Mouse (Mus musculus) lung, postnatal 0 days (tissue): ENCODE data around the gene Ermp1. TPM values are rescaled to one million over a fixed set of nuclear protein-coding genes. Genes with fewer than 3 reads are reported as not detected.

Experiments used
- ATAC-seq: fragments of 200-750 bp; cut with Nextera tagmentation; 2 replicates; pipeline ENCODE4 v1.8.0; 2017; ENCODE audit warnings: moderate library complexity
- DNase-seq: peaks from one replicate; pipeline ENCODE4 v3.0.0-alpha.2; 2016; ENCODE audit warnings: low spot score
- H3K27ac ChIP-seq: fragments of 300-500 bp; sonication (generic); 2 replicates; pipeline ENCODE4 v1.5.1; 2014; ENCODE audit warnings: antibody characterized with exemption, mild to moderate bottlenecking, low read length, mixed read lengths
- H3K27me3 ChIP-seq: fragments of 300-500 bp; sonication (generic); replicated peaks from 2 replicates; pipeline ENCODE4 v1.6.1; 2014; ENCODE audit warnings: low read length, mixed read lengths; ENCODE audit not compliant: insufficient read depth
- H3K36me3 ChIP-seq: fragments of 300-500 bp; sonication (generic); 2 replicates; pipeline ENCODE4 v1.6.1; 2014; ENCODE audit warnings: low read length, mixed read lengths; ENCODE audit not compliant: insufficient read depth
- H3K4me1 ChIP-seq: fragments of 300-500 bp; sonication (generic); 2 replicates; pipeline ENCODE4 v1.6.1; 2014; ENCODE audit warnings: antibody characterized with exemption, low read depth, low read length, mixed read lengths; ENCODE audit not compliant: insufficient read depth
- H3K4me2 ChIP-seq: fragments of 300-500 bp; sonication (generic); replicated peaks from 2 replicates; pipeline ENCODE4 v1.6.1; 2014; ENCODE audit warnings: low read depth, mild to moderate bottlenecking, low read length, moderate library complexity, mixed read lengths
- H3K4me3 ChIP-seq: fragments of 300-500 bp; sonication (generic); 2 replicates; pipeline ENCODE4 v1.5.1; 2014; ENCODE audit warnings: low read depth, low read length
- H3K9ac ChIP-seq: fragments of 300-500 bp; sonication (generic); replicated peaks from 2 replicates; pipeline ENCODE4 v1.6.1; 2014; ENCODE audit warnings: low read depth, mild to moderate bottlenecking
- H3K9me3 ChIP-seq: fragments of 300-500 bp; sonication (generic); 2 replicates; pipeline ENCODE4 v1.6.1; 2016; ENCODE audit warnings: low read length, mixed read lengths
- CTCF ChIP-seq: IDR thresholded peaks from 2 replicates; pipeline ENCODE4 v1.5.1; 2016; ENCODE audit warnings: antibody characterized with exemption, mild to moderate bottlenecking
- EP300 ChIP-seq: IDR thresholded peaks from 2 replicates; pipeline ENCODE4 v1.6.1; 2016; ENCODE audit warnings: antibody characterized with exemption, mild to moderate bottlenecking, control low read depth
- WGBS: fragments of 180-500 bp; shearing (Covaris S2); extraction: QIAGEN DNeasy Blood & Tissue Kit; methylation state at CpG from one replicate; pipeline ENCODE4 v1.1.7; 2014; 5-methylcytosine and 5-hydroxymethylcytosine counted together
- polyA plus RNA-seq: library from polyadenylated mRNA; unstranded; fragments of >200 nt; fragmentation: Nextera tagmentation; extraction: Ambion mirVana; gene quantifications from 2 replicates; pipeline ENCODE4 v1.2.1, GENCODE M21; 2015

Gene Ermp1
- polyA plus RNA-seq, 1 experiment from 2014 or later = 3.2 TPM

DNA sequence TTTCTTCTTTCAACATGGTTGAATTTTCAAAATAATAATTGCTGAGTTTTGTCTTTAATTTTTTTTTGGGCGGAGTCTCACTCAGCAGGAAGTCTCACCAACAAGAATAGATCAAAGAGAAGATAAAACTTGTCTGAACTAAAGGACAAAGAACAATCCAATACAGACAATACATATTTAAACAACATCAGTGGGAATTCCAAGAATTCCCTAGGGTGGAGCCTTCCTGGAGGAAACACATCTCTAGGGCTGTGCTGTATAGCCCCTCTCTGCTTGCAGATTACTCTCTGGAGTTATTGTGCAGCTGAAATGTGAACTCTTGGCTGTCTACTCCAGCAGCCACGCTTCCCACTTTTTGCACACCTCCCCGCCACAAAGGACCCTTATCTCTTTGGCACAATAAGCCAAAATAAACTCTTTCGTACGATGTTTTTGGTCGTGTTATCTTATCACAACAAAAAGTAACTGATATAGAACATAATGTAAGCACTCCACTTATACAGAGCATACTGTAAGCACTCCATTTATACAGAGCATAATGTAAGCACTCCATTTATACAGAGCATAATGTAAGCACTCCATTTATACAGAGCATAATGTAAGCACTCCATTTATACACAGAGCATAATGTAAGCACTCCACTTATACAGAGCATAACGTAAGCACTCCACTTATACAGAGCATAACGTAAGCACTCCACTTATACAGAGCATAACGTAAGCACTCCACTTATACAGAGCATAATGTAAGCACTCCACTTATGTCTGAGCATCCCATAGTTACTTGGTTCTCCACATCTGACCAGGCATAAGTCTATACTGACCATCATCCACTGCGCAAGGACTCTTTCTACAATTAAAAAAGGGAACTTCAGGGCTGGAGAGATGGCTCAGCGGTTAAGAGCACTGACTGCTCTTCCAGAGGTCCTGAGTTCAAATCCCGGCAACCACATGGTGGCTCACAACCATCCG is 32.3 kb upstream of the Ermp1 start:
- Histone ChIP-seq H3K36me3 (no peaks in the 10 kb centered on the region), H3K4me1 (no peaks in the 10 kb centered on the region), H3K9me3 (0 out of 2 replicates have a peak, but pooled peaks cover 4% of the 10 kb centered on the region), H3K27me3 (0 out of 2 replicates have a peak, but pooled peaks cover 10% of the 10 kb centered on the region), H3K4me3 (no peak overlapping the region), H3K9ac (no peak overlapping the region), H3K27ac (no peak overlapping the region), H3K4me2 (no peak overlapping the region)
- TF ChIP-seq CTCF = no peak
- peak; percentile 82 for TF ChIP-seq EP300
- 37% methylated on average over 13 of the region's 13 CpGs for WGBS
- ATAC-seq = peak; percentile 64
- DNase-seq = peak; percentile 69

DNA sequence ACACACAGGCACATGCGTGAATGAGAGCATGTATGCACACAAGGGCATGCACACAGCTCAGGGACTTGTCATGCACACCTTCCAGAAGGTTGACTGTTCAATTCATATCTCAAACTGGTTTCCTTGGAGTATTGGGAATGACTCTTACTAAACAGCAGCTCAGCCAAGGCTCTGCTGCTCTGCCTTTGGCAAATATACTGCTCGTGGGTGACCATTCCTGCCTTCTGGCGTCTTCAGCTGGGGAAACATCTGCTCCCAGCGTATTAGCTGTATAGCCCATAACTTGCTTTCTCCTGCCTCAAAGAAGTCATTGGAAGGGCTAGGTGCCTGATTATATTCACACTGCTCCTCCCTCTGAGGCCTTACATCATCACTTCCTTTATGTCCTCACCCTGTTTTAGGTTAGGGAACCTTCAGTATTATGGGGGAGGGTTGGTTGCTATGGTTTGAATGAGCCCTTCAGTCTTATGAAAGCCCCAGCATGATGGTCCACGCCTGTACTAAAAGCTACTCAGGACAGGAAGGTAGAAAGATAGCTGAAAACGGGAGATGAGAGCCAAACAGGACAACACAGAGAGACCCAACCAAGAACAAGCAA is 30.1 kb upstream of the Ermp1 start:
- Histone ChIP-seq H3K4me2 (no peak overlapping the region), H3K9me3 (no peaks in the 10 kb centered on the region), H3K36me3 (no peaks in the 10 kb centered on the region), H3K27me3 (0 out of 2 replicates have a peak, but pooled peaks cover under 1% of the 10 kb centered on the region), H3K9ac (no peak overlapping the region), H3K4me1 (no peaks in the 10 kb centered on the region), H3K27ac (no peak overlapping the region), H3K4me3 (no peak overlapping the region)
- TF ChIP-seq EP300 = no peak
- TF ChIP-seq CTCF = no peak
- DNase-seq = peak; percentile 18
- 76% methylated on average over 6 of the region's 6 CpGs for WGBS
- ATAC-seq = no peak

DNA sequence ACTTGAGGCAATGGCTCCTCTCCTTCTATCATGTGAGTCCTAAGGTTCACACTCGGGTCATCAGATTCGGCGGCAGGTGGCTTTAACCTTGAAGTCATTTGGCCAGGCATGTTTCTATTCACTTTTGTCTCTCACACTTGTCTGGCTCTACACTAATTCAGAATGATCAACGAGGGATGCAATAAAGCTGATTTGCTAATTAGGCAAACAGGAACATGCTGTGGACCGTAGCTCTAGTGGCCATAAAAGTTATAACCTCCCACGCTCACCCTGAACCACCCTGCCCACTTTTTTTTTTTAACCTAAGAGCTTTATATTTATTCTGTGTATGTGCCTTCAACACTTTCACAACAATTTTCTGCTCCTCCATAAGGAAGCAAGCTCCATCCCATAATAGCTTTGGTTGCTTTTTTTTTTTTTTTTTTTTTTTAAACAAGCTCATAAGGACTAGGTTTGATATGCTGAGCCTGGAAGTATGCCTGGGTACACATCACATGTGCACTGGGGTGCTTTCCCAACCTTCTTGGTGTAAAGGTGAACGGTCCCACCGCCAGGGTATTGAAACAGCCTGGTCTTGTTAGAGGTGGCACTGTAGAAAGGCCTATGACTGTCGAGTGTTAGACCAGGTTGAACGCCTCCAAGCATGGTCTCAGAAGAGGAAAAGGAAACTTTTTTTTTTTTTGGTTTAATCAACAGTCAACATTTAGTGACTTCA is 28.4 kb upstream of the Ermp1 start:
- DNase-seq = no peak
- Histone ChIP-seq H3K9me3 (no peaks in the 10 kb centered on the region), H3K27ac (no peak overlapping the region), H3K4me3 (no peak overlapping the region), H3K9ac (no peak overlapping the region), H3K4me1 (no peaks in the 10 kb centered on the region), H3K36me3 (no peaks in the 10 kb centered on the region), H3K27me3 (0 out of 2 replicates have a peak, but pooled peaks cover 6% of the 10 kb centered on the region), H3K4me2 (no peak overlapping the region)
- no peak for ATAC-seq
- no peak for TF ChIP-seq EP300
- 82% methylated on average over 10 of the region's 10 CpGs for WGBS

DNA sequence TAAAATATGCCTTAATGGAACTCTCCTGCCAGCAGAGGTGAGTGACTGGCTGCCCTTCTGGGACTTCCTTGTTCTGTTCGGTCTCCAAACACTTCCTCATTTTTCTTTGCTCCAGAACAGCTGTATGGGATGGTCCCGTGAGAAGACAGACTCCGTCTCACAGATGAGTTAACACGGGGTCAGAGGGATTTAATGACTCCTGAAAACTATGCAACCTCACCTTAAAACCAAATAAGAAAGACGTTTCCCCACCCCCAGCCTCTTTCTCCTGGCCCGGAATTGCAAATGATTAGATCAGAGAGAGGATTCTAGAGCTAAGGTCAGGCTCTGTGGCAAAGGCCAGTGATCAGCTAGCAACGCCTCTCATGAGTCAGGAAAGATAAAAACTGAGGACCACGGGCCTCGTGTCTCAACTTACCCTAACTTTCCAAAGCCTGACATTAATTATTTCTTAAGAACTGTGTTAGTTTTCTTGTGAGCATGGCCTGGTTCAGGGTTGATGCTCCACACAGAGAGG is 27.4 kb upstream of the Ermp1 start:
- Histone ChIP-seq H3K36me3 (no peaks in the 10 kb centered on the region), H3K27me3 (0 out of 2 replicates have a peak, but pooled peaks cover 6% of the 10 kb centered on the region), H3K9ac (no peak overlapping the region), H3K4me3 (no peak overlapping the region), H3K27ac (no peak overlapping the region), H3K9me3 (no peaks in the 10 kb centered on the region), H3K4me2 (no peak overlapping the region), H3K4me1 (no peaks in the 10 kb centered on the region)
- TF ChIP-seq EP300 (no peak), CTCF (no peak)
- ATAC-seq = no peak
- 41% methylated on average over 9 of the region's 9 CpGs for WGBS
- DNase-seq = peak; percentile 13

DNA sequence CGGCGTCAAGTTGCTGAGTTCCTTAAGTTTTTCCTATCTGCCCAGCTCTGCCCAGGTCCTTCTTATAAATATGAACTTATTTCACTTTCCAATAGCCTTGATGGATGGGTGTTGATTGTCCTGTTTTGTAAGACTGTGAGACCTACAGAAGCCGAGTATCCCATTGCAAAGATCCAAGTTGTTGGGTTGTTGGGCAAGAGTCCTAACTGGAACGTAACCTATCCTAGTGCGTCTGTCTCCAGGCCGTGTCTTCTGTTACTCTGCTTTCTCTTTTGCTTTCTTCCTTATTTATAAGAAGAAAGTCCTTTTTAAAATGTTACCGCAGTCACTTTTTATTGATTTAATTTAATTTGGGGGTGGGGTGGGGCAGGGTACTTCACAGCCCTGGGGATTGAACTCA is 26.7 kb upstream of the Ermp1 start:
- WGBS = 88% methylated on average over 7 of the region's 7 CpGs
- ATAC-seq (no peak), DNase-seq (no peak)
- no peaks in the 10 kb centered on the region for H3K36me3 ChIP-seq
- H3K9me3 ChIP-seq = no peaks in the 10 kb centered on the region
- 0 out of 2 replicates have a peak, but pooled peaks cover 6% of the 10 kb centered on the region for H3K27me3 ChIP-seq
- TF ChIP-seq CTCF (no peak), EP300 (no peak)
- H3K4me1 ChIP-seq = no peaks in the 10 kb centered on the region
- no peak overlapping the region for H3K9ac ChIP-seq
- no peak overlapping the region for H3K27ac ChIP-seq
- H3K4me2 ChIP-seq = no peak overlapping the region
- no peak overlapping the region for H3K4me3 ChIP-seq

DNA sequence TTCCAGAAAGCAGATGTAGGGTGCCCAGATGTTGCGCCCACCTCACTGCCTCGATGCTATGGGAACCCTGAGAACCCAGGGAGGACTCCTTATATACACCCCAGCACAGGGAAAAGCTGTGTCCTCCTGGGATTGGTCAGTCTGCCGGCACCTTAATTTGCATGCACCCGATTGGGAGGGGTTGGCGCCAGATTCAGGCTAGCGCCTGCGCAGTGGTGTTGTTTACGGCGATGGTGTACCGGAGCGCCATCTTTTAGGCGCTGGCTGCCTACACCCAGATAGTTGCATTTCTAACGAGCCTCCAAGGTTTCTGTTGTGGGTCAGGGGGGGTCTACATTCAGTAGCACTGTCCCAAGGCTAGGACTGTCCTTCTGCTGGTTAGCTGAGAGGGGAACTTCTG is 24.4 kb upstream of the Ermp1 start:
- DNase-seq = no peak
- H3K4me3 ChIP-seq = no peak overlapping the region
- no peak for ATAC-seq
- H3K27ac ChIP-seq = no peak overlapping the region
- 0 out of 2 replicates have a peak, but pooled peaks cover 11% of the 10 kb centered on the region for H3K27me3 ChIP-seq
- no peaks in the 10 kb centered on the region for H3K9me3 ChIP-seq
- H3K4me1 ChIP-seq = no peaks in the 10 kb centered on the region
- no peak for TF ChIP-seq CTCF
- no peak for TF ChIP-seq EP300
- H3K9ac ChIP-seq = no peak overlapping the region
- no peak overlapping the region for H3K4me2 ChIP-seq
- WGBS = 92% methylated on average over 13 of the region's 13 CpGs
- no peaks in the 10 kb centered on the region for H3K36me3 ChIP-seq
